Mouse (Mus musculus) cerebellum, postnatal 36 days (tissue): Measurements from ENCODE around the gene Pdcd7.
A peak's percentile ranks its signal among the peaks of the same experiment; 100 is the strongest.

Experiments used
- DNase-seq, 2 experiments: peaks; one replicate each; pipeline ENCODE4 v3.0.0; 2021 to 2022; ENCODE audit warnings: mixed read lengths in 2 of 2

Gene Pdcd7

DNA sequence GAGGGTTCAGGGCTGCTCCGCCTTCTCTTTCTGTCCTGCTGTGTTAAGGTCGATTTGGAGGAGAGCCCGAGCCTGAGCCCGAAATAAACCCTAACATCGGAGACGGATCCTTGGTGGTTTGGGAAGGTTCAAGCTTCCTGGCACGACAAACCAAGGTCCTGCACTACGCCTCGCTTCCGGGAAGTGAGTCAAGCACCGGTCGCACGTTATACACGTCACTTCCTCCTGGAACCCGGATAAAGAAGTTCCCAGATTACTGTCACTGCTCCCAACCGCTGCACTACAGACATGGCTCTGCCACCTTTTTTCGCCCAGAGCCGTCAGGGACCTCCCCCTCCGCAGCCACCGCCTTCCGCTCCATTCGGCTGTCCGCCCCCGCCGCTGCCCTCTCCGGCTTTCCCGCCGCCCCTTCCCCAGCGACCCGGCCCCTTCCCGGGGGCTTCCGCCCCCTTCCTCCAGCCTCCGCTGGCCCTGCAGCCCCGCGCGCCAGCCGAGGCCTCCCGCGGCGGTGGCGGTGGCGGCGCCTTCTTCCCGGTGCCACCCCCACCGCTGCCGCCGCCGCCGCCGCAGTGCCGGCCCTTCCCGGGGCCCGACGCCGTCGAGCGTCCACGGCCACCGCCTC, at the start of gene Pdcd7:
Gene Pdcd7, plus strand, starts transcription at position 251 of the 622 bp plus-strand sequence.
- peak; percentile 95 to 99 for DNase-seq

DNA sequence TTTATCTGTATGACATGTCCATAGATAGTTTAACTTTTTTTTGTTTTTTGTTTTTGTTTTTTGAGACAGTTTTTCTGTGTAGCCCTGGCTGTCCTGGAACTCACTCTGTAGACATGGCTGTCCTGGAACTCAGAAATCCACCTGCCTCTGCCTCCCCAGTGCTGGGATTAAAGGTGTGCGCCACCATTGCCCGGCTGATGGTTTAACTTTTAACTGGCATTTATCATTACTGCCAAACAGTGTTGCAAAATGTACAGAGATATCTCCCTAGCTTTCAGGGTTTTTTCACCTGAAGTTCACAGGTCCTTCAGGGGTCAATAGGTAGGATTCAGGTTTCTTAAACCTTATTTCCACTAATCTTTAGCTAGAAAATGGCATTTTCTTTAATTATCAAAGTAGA, 48.8 kb upstream of the Pdcd7 start:
- DNase-seq, result no peak

DNA sequence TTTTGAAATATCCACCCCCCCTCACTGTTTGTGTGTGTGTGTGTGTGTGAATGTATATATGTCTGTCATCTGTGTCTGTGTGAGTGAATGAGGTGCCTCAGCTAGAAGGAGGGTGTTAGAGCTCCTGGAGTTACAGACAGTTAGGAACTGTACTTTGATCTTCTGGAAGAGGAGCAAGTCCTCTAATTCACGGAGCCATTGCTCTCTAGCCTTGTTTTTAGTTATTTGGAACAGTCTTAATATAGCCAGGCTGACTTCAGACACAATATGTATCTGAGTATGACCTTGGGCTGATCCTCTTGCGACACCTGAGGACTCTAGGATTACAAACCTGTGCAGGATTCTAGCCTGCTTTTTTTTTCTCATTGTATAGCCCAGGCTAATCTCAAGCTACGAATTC, 47.1 kb upstream of the Pdcd7 start:
- no peak for DNase-seq

DNA sequence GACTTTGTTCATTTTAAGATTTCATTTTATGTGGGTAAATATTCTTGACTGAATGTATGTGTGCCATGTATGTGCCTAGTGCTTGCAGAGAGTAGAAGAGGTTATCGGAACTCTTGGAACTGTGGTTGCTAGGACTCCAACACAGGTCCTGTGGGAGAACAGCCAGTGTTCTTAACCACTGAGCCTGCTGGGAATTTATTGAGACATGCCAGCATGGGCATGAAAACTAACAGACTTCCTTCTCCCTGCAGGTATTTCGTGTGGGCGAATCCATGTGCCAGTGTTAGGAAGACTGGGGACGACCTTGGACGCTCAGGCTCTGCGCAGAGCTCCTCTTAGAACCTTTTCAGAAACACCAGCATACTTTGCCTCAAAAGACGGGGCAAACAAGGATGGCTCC, 46.3 kb upstream of the Pdcd7 start:
- no peak for DNase-seq

DNA sequence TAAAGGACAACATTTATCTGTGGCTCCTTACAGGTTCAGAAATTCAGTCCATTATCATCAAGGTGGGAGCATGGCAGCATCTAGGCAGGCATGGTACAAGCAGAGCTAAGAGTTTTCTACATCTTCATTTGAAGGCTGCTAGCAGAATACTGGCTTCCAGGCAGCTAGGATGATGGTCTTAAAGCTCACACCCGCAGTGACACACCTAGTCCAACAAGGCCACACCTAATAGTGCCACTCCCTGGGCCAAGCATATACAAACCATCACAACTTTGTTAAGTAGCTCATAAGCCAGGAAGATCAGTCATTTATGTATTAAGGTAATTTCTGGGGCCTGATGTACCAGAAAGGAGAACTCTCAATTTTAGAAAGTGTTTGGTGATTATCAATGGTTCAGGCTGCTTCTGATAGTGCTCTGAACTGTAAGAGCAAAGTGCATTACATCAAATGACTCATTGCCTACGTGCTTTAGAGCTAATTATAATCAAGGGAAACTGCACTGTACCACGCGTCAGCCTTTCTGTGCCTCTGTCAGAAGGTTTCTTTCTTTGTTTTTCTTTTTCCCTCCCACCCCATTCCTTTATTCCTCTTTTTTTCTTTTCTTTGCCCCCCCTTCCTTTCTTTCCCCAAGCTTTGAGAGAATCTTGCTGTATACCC, 43.4 kb upstream of the Pdcd7 start:
- DNase-seq, result no peak

DNA sequence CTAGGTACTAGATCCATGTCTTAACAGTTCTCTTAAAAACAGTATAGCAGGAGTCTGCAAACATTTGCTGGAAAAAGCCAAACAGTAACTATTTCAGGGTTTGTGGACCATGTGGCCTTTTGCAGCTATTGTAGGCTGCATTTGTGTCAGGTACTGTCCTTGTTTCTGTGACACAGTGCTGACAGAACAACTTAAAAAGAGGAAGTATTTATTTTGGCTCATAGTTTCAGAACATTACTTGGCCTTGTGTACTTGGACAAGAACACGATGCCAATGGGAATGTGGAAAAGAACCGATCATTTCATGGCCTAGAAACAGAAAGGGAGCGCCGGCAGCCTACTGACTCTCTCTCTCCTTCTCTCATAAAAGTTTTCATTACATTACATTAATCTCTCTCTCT, 42.3 kb upstream of the Pdcd7 start:
- DNase-seq, result no peak

DNA sequence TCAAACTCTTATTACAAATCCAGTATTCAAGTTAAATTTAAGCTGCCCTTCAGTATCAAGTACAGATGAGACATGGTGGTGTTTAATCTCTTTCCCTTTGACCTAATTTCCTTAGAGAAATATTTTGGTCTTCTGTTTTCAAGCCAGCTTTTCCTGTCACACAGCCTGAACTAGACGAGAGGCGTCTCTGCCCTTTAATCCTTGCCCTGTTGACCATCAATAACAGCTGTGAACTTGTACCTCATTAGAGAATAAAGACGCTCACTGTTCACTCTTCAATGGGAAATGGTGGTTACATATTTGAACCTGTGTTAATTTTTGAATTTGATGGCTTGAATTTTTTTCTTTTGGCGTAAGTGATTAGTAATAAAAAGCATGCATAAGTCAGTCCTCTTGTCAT, 41.6 kb upstream of the Pdcd7 start:
- no peak for DNase-seq

DNA sequence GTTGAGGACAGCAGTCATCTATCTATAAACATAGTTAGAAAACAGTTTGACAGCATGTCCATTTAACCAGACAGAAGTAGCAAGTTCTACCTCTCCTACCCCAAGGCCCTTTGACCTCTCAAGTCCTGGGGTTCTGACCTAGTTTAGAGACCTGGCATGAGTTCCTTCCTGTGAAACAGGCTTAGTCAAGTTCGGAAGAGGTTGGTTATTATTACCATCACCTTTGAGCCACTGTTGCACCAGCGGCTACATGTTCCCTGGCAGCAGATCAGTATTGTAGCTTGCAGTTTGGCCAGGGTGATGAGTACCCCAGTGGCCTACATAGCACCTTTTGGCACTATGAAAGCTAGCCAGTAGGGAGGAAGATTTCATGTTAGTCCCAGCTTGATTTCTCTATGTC, 39.2 kb upstream of the Pdcd7 start:
- DNase-seq, result no peak

DNA sequence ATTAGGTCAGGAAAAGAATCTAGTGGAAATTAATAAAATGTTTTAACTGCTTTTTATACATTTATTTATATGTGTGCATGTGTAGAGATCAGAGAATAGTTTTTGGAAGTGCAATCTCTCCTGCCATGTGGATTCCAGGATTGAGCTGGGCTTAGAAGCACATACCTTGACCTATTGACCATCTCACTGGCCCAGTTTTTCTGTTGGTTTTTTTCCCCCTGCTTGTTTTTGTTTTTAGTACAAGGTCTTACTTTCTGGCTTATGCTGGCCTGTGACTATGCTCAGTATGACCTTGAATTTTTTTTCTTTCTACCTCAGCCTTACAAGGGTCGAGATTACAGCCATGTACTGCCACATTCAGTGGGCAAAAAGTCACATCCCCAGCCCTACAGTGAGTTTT, 37.9 kb upstream of the Pdcd7 start:
- DNase-seq, result no peak

DNA sequence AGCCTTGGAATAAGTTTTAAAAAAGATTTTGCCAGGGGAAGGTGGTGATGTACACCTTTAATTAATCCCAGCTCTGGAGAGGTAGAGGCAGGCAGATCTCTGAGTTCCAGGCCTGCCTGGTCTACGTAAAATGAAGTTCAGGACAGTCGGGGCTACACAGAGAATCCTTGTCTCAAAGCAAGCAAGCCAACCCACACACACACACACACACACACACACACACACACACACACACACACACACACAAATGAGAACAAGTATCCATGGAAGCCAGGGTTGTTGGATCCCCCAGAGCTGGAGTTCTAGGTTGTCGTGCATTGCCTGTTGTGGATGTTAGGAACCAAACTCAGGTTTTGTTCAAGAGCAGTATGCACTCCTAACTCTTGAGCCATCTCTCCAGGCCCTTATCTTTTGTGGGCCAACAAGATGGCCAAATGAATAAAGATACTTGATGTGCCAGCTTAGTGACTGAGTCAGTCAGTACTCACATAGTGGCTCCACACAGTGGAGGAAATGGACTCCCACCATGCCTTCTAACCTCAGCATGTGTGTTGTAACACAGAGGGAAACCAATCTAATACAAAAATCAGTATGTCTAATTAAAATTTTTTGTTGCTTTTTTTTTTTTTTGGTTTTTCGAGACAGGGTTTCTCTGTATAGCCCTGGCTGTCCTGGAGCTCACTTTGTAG, 33.1 kb upstream of the Pdcd7 start:
- no peak for DNase-seq

DNA sequence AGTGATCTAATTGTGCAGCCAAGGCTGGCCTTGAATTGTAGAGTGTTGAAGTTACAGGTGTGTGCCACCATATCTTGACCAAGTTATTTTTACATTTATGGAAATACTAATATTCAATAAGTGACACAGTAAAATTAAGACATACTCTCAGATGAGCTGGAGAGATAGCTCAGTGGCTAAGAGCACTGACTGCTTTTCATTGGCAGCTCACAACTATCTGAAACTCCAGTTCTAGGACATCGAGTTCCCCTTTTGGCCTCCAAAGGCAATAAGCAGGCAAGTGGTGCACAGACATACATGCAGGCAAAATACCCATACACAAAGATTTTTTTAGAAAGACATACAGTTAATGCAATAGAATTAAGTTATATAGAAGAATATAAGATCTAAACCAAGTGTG, 32.1 kb upstream of the Pdcd7 start:
- no peak for DNase-seq

DNA sequence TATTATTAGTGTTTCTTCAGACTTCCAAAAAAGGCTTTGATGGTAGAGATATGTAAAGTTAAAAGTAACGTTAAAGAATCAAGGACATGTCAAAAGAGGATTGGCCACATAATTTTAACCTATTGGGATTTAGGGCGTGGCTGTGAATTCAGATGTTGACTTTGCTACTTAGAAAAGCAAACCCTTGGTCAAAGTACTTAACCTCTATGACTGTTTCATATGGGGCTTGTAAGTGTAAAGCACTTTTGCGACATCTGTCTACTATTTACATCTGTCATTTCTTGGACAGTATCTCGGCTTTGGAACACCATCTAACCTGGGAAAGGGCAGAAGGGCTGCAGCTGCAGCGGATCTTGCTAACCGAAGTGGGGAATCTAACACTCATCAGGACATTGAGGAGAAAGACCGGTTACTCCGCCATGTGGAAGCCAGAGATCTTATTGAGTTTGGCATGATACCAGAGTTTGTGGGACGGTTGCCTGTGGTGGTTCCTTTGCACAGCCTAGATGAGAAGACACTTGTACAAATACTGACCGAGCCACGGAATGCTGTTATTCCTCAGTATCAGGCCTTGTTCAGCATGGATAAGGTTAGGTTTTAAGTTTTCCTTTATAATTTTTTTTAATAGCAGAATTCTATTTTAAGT, 23.5 kb upstream of the Pdcd7 start:
- no peak for DNase-seq

DNA sequence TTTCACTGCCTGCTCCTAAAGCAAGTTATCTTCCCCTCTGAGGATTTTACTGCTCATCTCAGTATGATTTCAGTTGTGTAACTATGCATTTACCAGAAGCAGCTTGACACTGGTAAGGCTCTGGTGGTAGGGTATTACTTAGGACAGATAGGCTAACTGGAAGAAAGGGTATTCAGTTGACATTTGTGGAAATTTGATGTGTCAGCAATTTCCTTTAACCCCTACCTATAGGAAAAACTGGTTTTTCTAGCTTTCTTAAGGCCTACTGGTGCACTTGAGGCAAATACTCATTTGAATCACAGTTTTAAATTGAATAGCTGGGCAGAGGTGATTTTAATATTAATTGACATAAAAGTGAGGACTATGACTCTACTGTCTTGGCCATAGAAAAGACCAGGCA, 19.9 kb upstream of the Pdcd7 start:
- no peak for DNase-seq

DNA sequence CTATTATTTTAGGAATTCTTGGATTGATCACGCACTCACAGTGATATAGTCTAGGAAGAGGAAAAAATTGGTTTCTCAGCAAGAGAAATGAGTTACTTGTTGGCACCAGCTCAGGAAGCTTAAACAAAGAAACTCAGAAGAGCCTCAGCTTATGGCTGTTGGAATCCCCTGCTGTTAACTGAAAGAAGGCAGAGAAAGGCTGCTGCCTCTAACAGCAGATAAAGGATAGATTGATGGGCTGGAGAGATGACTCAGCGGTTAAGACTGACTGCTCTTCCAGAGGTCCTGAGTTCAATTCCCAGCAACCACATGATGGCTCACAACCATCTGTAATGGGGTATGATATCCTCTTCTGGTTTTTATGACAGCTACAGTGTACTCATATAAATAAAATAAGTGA, 18.5 kb upstream of the Pdcd7 start:
- DNase-seq, result no peak

DNA sequence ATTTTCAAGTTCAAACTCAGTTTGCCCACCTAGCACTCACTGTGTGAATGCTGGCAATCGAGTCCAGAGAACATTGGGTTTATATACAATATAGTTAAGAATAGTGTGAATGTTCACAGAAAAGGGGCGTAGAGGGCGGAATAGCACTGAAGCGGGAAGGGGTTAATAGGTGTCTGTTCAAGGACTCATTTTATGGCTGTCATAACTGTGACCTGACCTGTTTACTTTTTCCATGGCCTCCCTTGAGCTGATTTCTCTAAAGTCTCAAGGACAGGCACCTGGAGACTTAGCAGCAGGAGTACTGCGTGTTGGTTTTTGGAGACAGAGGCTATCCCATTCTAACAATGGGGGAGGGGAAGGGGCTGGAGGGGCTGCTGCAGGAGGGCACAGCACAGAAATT, 11.9 kb upstream of the Pdcd7 start:
- DNase-seq, result no peak

DNA sequence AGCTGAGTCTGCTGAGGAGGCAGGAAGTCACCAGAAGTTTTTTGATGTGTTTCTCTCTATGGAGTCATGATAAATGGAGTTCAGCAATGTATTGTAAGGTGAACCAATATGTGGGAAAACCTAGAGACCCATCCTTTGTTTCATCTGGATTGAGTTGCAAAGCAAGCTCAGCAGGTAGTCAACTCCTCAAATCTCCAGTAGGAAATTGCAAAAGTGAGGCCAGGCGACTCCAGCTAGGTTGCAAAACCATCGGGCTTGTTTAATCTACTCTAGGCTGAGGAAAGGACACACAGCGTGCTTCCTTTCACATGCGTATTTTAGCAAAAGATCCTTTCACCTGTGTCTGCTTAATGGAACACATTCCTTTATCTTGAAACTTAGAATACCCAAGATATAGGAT, 6.8 kb upstream of the Pdcd7 start:
- DNase-seq, result no peak

DNA sequence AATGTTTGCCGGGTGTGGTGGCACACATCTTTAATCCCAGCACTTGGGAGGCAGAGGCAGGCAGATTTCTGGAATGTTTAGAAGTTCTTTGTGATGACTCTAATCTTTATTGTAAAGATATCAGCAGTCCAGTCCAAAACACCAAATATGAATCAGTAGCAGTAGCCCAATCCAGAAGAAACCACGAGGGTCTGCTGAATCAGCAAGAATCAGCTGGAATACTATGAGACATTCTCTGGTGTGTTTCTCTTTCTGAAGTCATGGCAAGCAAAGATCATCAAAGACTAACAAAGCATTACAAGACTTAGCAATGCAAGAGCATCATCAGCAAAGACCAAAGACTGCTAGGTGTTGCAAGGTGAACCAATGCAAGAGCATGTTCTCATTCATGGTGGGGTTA, 5.5 kb upstream of the Pdcd7 start:
- no peak for DNase-seq

DNA sequence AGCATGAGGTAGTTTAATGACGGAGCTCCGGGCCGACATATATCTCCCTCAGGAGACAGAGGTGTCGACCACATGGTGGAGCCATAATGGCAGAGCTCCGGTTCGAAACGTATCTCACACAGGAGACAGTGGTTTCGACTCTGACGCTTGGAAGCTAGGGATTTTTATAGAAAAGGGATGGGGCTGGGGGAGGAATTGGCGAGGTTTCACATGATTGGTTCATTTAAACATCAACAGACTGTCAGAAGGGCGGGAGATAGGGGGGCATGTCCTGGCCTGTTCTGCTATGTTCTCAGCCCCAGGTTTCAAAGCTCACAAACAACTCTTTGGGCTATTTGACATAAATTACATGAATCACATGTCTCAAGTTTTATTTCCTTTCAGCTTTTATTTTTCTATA, 465 bp upstream of the Pdcd7 start:
- DNase-seq, result peak in 1 of 2 experiments; percentile 13

DNA sequence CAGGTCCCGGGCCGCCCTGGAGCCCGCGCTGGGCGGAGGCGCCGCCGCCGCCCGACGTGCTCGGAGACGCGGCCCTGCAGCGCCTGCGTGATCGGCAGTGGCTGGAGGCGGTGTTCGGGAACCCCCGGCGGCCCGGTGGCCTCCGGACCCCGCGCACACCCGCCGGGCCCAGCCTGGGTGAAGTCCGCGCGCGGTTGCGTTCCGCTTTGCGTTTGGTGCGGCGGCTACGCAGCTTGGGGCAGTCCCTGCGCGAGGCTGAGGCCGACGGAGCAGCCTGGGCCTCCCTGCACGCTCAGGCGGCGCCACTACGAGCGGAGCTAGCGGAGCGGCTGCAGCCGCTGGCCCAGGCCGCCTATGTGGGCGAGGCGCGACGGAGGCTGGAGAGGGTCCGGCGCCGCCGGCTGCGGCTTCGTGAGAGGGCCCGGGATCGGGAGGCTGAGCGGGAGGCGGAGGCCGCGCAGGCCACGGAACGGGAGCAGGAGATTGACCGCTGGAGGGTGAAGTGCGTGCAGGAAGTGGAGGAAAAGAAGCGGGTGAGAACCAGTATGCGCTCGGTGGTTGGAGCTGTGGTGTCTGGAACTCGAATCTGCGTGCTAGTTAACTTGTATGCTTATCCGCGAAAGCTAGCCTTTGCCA, 690 bp downstream of the Pdcd7 start:
- DNase-seq, result peak; percentile 47 to 48

DNA sequence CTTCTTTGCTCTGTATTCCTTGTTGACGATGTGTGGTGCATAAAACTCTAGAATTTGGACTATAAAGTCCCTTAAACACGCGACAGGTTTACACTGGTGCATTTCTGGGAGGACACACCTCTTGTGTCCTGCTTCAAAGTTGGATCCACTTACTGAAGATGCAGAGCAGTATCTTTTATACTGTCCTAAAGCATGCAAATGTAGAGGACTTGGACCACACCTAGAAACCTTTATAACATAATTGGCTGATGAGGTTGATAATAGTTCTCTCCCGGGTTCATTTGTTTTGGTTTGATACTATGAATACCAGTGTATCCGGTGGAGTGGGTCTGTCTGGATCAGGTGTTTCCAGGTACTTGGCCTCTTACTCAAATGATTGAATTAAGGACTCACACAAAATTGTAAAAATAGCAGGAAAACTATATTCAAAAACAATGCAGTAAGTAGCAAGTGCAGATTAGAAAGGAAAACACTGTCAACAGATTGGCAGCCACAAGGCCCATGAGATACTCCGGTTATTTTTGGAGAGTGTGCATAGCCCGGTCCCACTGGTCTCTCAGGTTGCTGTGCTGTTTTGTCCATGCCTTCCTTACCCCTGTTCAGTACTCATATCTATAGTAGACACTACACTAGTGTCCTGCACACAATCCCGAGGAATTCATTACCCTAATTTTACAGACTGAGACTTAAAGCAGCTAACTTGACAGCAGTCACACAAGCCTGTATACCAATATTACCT, 1.4 kb downstream of the Pdcd7 start:
- no peak for DNase-seq

DNA sequence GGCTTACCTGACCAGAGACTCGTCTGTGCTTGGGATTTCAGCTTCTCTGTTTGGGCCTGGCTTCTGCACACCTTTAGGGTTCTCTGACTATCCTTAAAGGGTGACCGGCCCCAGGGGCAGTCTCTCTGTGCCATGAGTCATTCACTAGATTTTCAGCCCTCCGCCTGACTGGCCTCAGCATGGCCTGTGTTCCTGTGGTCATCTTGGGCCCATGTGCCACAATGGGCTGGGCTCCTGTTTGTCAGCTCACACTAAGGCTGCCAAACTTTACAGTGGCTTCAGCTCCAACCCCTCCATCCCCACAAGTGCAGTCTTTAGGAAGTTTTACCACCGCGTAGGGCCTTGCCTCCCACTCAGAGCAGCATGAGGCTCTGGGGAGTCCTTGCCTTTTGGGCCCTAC, 7.3 kb downstream of the Pdcd7 start:
- DNase-seq, result no peak

DNA sequence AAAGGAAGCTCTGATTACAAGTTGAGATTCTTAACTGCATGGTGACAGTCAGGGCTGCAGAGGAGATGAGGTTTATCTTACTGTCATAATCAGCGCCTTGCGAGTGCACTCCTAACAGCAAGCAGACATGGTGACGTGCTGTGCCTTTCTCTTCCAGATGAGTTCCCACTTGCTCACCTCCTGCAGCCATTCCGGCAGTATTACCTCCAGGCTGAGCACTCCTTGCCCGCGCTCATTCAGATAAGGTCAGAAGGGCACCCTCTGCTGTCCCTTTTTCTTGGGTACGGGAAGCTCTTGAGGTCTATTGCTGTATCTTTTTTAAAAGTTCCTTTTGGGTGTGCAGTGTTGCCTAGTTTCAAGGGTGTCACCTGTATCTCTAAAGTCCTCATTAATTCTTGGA, 10.7 kb downstream of the Pdcd7 start:
- DNase-seq, result no peak

DNA sequence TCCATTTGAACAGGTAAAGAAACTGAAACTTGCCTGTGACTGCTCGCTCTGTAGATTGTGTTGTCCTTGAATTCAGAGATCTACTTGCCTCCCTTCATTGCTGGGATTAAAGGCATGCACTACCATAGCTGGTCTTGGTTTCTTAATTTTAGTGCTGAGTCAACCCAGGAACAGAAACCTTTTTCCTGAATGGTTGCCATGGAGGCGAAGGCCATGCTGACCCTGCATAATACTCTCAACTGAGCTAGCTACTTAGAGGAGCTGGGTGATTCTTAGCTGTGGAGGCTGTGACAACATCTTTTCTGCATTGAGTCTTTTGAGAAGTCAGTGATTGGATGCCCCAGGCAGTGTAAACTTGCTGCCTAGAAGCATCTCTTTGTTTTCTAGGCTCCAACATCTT, 11.1 kb downstream of the Pdcd7 start:
- DNase-seq, result no peak
